Mouse (Mus musculus): ENCODE data around the gene 3110001I22Rik.

Gene 3110001I22Rik

DNA sequence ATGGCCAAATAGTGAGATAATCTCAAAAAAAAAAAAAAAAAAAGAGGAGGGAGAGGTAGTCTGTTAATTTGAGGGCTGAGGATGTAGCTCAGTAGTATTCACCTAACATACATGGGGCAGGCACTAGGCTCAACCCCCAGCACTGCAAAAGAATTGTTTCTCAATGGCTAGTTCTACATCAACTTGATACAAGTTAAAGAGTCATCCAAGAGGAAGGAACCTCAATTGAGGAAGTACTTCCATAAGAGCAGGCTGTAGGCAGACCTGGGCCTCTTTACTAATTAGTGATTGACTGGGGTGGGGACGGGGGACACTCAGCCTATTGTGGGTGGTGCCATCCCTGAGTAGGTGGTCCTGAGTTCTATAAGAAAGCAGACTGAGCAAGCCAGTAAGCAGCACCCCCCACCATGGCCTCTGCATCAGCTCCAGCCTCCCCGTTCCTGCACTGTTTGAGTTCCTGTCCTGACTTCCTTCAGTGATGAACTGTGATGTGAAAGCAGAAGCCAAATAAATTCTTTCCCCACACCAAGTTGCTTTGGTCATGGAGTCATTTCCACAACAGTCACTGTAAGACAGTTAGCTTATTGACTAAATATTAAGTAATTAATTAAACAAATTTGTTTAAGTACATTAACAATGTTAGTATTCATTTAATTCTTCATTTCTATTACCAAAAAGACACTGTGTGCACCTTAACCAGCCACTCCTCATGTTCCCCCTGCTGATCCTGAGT lies 45.3 kb downstream of the 3110001I22Rik start:
- no peak for DNase-seq (ENCODE audit: low read depth in 2 of 2, low spot score in 2 of 2)

DNA sequence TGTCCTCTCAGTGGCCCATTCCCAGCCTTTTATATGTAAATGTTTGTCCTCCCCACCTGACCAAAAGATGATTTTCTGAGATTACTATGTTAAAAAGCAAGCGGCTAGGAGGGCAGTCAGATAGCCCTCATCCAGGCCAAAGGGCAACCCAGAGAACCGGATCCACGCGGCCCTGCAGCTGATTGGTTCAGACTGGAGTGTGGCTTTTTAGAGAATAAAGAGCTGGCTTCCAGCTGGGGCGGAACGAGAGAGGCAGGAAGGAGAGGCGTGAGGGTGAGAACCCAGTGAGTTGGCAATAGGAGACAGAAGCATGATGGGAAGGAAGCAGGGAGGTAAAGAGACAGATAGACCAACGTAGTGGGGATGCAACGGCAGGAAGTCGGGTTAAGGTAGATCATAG lies 51.2 kb downstream of the 3110001I22Rik start:
- no peak for DNase-seq (ENCODE audit: low read depth in 2 of 2, low spot score in 2 of 2)

DNA sequence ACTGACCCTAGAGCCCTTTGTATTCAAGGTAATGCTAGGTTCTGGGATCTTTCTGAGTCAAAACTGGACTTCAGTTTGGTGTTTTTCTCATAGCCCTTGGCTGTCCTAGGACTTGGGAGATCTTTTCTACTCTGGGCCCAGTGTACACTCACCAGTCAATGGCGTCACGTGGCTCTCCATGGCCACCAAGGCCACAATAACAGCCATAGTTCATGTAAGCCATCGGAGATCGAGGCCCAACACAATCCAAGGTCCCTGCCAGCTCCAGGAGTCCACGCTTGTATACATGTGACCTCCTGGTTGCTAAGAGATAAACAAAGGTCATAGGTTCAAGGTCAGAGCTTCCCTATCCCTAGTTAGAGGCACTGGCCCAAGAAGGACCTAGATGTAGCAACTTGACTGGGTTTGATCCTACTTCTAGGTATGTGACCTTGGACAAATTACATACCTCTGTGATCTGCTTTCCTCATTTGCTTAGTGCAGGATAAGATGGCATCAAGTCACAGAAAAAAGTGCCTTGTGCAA lies 56.1 kb downstream of the 3110001I22Rik start:
- DNase-seq (ENCODE audit: low read depth in 2 of 2, low spot score in 2 of 2) = no peak
